Mouse (Mus musculus) neural tube, embryonic 11.5 days (tissue): ENCODE measurements around the gene Rev1. TPM values are rescaled to one million over a fixed set of nuclear protein-coding genes. Genes with fewer than 3 reads are reported as not detected.
"Not testable (repeated sequence)": the region's sequence is repeated elsewhere in the genome, so short reads cannot be mapped to it uniquely, and the experiment has no call there.

Experiments used
- ATAC-seq: fragments of 200-750 bp; cut with Nextera tagmentation; 2 replicates; pipeline ENCODE4 v1.8.0; 2017; ENCODE audit warnings: moderate number of reproducible peaks, mild to moderate bottlenecking, moderate TSS enrichment, moderate library complexity; ENCODE audit not compliant: insufficient read depth, low FRiP score, low TSS enrichment
- DNase-seq: peaks from one replicate; pipeline ENCODE4 v3.0.0-alpha.2; 2015; ENCODE audit warnings: low spot score
- H3K27ac ChIP-seq: fragments of 300-500 bp; sonication (generic); 2 replicates; pipeline ENCODE4 v1.5.1; 2014; ENCODE audit warnings: low read depth, mild to moderate bottlenecking, low read length
- H3K27me3 ChIP-seq: fragments of 300-500 bp; sonication (generic); 2 replicates; pipeline ENCODE4 v1.6.1; 2014; ENCODE audit warnings: mild to moderate bottlenecking, low read length, mixed read lengths; ENCODE audit not compliant: control insufficient read depth, insufficient read depth
- H3K36me3 ChIP-seq: fragments of 300-500 bp; sonication (generic); 2 replicates; pipeline ENCODE4 v1.6.1; 2014; ENCODE audit warnings: mild to moderate bottlenecking, low read length, moderate library complexity, mixed read lengths; ENCODE audit not compliant: control insufficient read depth, insufficient read depth
- H3K4me1 ChIP-seq: fragments of 300-500 bp; sonication (generic); 2 replicates; pipeline ENCODE4 v1.6.1; 2014; ENCODE audit warnings: low read length, mixed read lengths; ENCODE audit not compliant: control insufficient read depth, insufficient read depth
- H3K4me2 ChIP-seq: fragments of 300-500 bp; sonication (generic); 2 replicates; pipeline ENCODE4 v1.6.1; 2014; ENCODE audit warnings: low read depth, mild to moderate bottlenecking, moderate library complexity
- H3K4me3 ChIP-seq: fragments of 300-500 bp; sonication (generic); 2 replicates; pipeline ENCODE4 v1.5.1; 2014; ENCODE audit warnings: low read depth, low read length
- H3K9ac ChIP-seq: fragments of 300-500 bp; sonication (generic); 2 replicates; pipeline ENCODE4 v1.6.1; 2014; ENCODE audit warnings: mild to moderate bottlenecking, low read length
- H3K9me3 ChIP-seq: fragments of 300-500 bp; sonication (generic); 2 replicates; pipeline ENCODE4 v1.6.1; 2016; ENCODE audit warnings: low read length; ENCODE audit not compliant: control insufficient read depth
- WGBS: fragments of 180-500 bp; shearing (Covaris S2); extraction: QIAGEN DNeasy Blood & Tissue Kit; methylation state at CpG from one replicate; pipeline ENCODE4 v1.1.7; 2014; 5-methylcytosine and 5-hydroxymethylcytosine counted together
- polyA plus RNA-seq: library from polyadenylated mRNA; unstranded; fragments of >200 nt; fragmentation: Nextera tagmentation; extraction: Ambion mirVana; gene quantifications from 2 replicates; pipeline ENCODE4 v1.2.1, GENCODE M21; 2014

The Rev1 gene
- polyA plus RNA-seq, 1 experiment from 2014 or later, result 25.7 TPM

DNA sequence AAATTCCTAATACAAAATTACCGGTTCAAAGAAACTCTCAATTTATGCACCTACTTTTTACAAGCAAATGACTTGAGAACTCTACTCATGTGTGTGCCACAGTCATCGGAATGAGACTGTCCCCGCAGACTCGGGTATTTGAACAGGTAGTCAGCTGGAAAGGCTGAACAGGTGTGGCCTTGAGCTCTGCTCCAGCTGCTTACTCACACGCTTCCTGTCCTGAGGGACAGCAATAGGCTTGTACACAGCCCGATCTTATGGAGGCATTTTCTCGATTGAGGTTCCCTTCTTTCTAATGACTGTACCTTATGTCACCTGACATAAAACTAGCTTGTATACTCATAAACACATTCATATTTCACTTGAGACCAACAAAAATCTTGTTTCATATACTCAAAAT lies 19.8 kb downstream of the Rev1 start:
- Histone ChIP-seq H3K36me3 (0 out of 2 replicates have a peak, but pooled peaks cover 3% of the 10 kb centered on the region), H3K27ac (no peak overlapping the region), H3K9me3 (no peaks in the 10 kb centered on the region), H3K9ac (no peak overlapping the region), H3K27me3 (no peaks in the 10 kb centered on the region), H3K4me1 (no peaks in the 10 kb centered on the region), H3K4me2 (no peak overlapping the region), H3K4me3 (no peak overlapping the region)
- DNase-seq, result no peak
- WGBS, result 93% methylated on average over 7 of the region's 7 CpGs
- ATAC-seq, result no peak

DNA sequence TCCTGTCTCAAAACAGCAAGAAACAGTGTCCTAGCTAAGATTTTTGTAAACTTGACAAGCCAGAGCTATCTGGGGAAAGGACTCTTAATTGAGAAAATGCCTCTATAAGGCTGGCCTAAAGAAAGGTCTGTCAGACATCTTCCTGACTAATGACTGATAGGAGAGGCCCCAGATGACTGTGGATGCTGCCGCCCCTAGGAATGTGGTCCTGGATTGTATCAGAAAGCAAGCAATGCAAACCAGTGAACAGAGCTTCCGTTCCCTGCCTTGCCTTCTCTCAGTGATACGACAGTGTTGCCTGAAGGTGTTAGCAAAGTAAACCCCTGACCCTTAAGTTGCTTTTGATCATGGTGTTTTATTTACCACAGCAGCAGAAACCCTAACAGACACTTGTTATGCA lies 25.8 kb downstream of the Rev1 start:
- Histone ChIP-seq H3K9me3 (no peaks in the 10 kb centered on the region), H3K36me3 (0 out of 2 replicates have a peak, but pooled peaks cover 3% of the 10 kb centered on the region), H3K9ac (no peak overlapping the region), H3K4me1 (no peaks in the 10 kb centered on the region), H3K4me3 (no peak overlapping the region), H3K27me3 (no peaks in the 10 kb centered on the region), H3K27ac (no peak overlapping the region), H3K4me2 (no peak overlapping the region)
- no peak for ATAC-seq
- DNase-seq, result no peak
- WGBS, result 68% methylated on average over 3 of the region's 3 CpGs

DNA sequence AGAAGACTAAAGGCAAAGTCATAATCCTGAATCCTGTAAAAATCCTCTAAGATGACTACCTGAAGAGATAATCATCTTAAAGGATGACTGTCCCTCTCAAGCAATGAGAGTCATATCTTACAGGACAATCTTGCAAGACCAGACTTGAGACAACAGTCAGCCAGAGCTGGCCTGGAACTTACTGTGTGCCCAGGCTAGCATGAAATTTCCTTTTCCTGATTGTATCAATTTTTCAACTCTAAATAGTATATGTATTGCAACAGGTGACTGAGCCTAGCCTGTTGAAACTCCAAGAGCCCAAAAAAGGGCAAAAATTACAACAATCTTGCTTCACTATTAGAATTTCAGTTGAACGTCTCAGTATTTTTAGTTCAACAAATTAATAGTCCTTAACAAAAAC lies 26.4 kb downstream of the Rev1 start:
- H3K36me3 ChIP-seq, result 0 out of 2 replicates have a peak, but pooled peaks cover 3% of the 10 kb centered on the region
- WGBS, result 93% methylated on average over 1 of the region's 1 CpGs
- DNase-seq, result no peak

DNA sequence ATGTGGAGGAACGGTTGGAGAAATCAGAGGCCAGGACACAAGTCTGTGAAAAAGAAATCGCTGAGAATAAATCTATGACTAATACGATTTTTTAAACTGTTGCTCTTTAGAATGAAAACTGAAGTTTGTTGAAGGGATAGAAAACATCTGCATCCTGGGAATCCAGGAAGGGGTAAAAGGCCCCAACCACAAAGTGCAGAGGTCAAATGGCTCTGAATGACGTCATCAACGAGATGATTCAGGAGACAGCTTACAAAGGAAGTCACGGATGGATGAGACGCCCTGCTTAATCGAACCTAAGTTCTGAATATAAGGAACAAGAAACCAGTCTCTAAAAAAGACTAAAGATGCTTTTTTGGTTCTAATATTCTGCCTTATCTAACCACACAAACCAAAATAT lies 48.3 kb downstream of the Rev1 start:
- WGBS, result 79% methylated on average over 8 of the region's 8 CpGs
- DNase-seq (no peak), ATAC-seq (no peak)
- Histone ChIP-seq H3K36me3 (no peaks in the 10 kb centered on the region; the same call in none of the 2 replicates), H3K9ac (no peak overlapping the region), H3K4me1 (no peaks in the 10 kb centered on the region), H3K27me3 (no peaks in the 10 kb centered on the region), H3K4me2 (no peak overlapping the region), H3K4me3 (no peak overlapping the region), H3K27ac (no peak overlapping the region), H3K9me3 (no peaks in the 10 kb centered on the region)

More for the DNA sequence above, 26.4 kb downstream of the Rev1 start:
- H3K27me3 ChIP-seq, result no peaks in the 10 kb centered on the region
- H3K4me1 ChIP-seq, result no peaks in the 10 kb centered on the region
- H3K4me2 ChIP-seq, result no peak overlapping the region
- no peak overlapping the region for H3K27ac ChIP-seq
- H3K4me3 ChIP-seq, result no peak overlapping the region
- no peak overlapping the region for H3K9ac ChIP-seq
- no peak for ATAC-seq
- H3K9me3 ChIP-seq, result no peaks in the 10 kb centered on the region

DNA sequence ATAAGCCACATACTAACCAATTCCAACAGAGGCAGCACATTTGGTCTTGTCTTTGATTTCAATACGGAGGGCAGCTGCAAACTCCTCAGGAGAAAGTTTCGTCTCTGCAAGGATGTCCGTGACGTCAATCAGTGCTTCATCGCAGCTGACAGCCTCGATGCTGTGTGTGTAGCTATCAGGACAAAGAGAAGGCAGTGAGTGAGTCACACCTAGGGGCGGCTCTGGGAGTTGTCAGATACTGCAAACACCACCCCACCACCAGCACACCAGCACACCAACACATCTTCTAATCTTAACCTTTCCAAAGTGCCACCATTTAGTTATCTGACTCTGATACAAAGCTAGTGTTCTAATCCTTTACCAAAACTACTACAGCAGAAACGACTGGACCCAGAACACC lies 58.3 kb downstream of the Rev1 start:
- no peak for ATAC-seq
- DNase-seq, result no peak
- no peak overlapping the region for H3K4me3 ChIP-seq
- peaks cover 5% of the 10 kb centered on the region for H3K36me3 ChIP-seq
- H3K4me2 ChIP-seq, result no peak overlapping the region
- no peak overlapping the region for H3K9ac ChIP-seq
- H3K9me3 ChIP-seq, result no peaks in the 10 kb centered on the region
- no peaks in the 10 kb centered on the region for H3K4me1 ChIP-seq
- no peaks in the 10 kb centered on the region for H3K27me3 ChIP-seq
- no peak overlapping the region for H3K27ac ChIP-seq
- WGBS, result 93% methylated on average over 8 of the region's 8 CpGs

DNA sequence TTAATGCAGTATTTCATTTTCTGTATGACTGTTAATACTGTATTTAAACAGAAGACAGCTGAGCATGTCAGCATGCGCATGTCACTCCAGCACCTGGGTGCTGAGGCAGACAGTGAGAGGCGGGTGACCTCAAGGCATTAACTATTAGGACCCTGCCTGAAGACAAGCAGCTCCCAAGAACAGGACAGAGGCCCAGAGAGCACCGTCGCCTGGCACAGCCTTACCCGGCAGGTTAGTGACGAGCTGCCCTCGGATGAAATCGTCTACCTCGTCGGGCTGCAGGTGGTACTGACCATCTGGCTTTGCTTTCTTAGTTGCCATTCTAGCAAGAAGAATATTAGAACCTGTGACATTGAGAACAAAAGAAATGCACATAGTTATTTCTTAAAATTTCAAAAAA lies 62.3 kb downstream of the Rev1 start:
- DNase-seq, result no peak
- peaks cover 12% of the 10 kb centered on the region for H3K36me3 ChIP-seq
- WGBS, result 96% methylated on average over 10 of the region's 10 CpGs

DNA sequence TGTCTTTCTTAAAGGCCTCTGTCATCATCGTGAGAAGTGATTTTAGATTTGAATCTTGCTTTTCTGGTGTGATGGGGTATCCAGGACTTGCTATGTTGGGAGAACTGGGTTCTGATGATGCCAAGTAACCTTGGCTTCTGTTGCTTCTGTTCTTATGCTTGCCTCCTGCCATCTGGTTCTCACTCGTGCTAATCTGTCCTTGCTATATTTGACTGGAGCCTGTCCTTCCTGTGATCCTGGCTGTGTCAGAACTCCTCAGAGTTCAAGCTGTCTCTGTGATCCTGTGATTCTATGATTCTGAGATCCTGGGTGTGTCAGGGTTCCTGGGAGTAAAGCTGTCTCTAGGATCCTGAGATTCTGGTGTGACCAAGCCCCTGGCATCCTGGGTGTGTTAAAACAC lies 67.4 kb downstream of the Rev1 start:
- H3K4me2 ChIP-seq, ATAC-seq, H3K4me1 ChIP-seq, H3K9me3 ChIP-seq, H3K4me3 ChIP-seq, H3K9ac ChIP-seq, DNase-seq, H3K27ac ChIP-seq, H3K27me3 ChIP-seq: not testable (repeated sequence)
- peaks cover 14% of the 10 kb centered on the region for H3K36me3 ChIP-seq
- WGBS, result 92% methylated on average over 2 of the region's 2 CpGs

More for the DNA sequence above, 62.3 kb downstream of the Rev1 start:
- Histone ChIP-seq H3K27me3 (no peaks in the 10 kb centered on the region), H3K9ac (no peak overlapping the region), H3K4me1 (no peaks in the 10 kb centered on the region), H3K9me3 (no peaks in the 10 kb centered on the region), H3K4me2 (no peak overlapping the region), H3K4me3 (no peak overlapping the region), H3K27ac (no peak overlapping the region)
- no peak for ATAC-seq

DNA sequence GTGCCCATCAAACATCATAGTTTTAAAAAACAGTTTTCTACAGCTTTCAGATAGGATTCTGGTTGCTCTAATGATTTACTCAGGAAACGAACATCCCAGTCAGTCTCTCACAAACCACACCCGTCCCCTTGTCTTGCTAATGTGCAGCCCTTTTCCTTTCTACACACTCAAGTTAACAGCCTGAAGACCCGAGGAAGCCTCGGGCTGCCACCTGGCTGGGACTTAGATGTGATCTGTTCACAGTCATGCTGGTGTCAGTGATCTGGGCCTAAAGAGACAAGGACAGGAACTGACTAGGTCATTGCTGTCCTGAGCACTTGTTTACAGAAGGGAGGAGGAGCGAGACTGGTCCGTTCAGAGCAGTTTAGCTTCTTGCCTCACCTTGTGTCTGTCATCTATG lies 71.2 kb downstream of the Rev1 start:
- H3K9ac ChIP-seq, result no peak overlapping the region
- 80% methylated on average over 6 of the region's 6 CpGs for WGBS
- no peaks in the 10 kb centered on the region for H3K9me3 ChIP-seq
- H3K4me1 ChIP-seq, result no peaks in the 10 kb centered on the region
- ATAC-seq (no peak), DNase-seq (no peak)
- no peak overlapping the region for H3K4me2 ChIP-seq
- no peak overlapping the region for H3K27ac ChIP-seq
- H3K4me3 ChIP-seq, result no peak overlapping the region
- H3K27me3 ChIP-seq, result no peaks in the 10 kb centered on the region
- peaks cover 21% of the 10 kb centered on the region; the same call in 1 of the 2 replicates for H3K36me3 ChIP-seq

DNA sequence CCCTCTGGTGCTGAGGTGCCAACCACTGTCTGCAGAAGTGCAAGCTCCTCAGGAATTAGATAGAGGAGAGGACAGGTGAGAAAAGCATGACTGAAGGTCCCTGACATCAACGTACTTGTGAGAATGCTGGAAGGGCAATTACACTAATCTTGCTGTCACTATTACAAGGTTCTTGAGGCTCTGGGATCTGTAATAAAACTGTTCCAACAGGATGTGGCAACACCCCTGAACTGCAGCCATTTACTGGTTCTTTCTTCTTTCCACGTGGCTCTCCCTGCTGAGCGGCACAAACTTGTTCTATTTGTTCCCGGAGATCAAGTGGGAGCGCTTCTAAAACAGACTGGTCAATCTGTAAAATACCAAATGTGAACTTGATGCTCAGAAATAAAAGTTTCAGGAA lies 74.4 kb downstream of the Rev1 start:
- no peak overlapping the region for H3K4me3 ChIP-seq
- no peaks in the 10 kb centered on the region for H3K27me3 ChIP-seq
- H3K4me2 ChIP-seq, result no peak overlapping the region
- H3K4me1 ChIP-seq, result no peaks in the 10 kb centered on the region
- H3K9ac ChIP-seq, result no peak overlapping the region
- no peak for DNase-seq
- H3K9me3 ChIP-seq, result no peaks in the 10 kb centered on the region
- H3K36me3 ChIP-seq, result peaks cover 21% of the 10 kb centered on the region
- WGBS, result 79% methylated on average over 5 of the region's 5 CpGs
- no peak for ATAC-seq
- no peak overlapping the region for H3K27ac ChIP-seq
